Mouse (Mus musculus): ENCODE results near the gene Mpl. TPM values are rescaled to one million over a fixed set of nuclear protein-coding genes. Genes with fewer than 3 reads are reported as not detected.
A peak's percentile ranks its signal among the peaks of the same experiment; 100 is the strongest.

Mpl gene
- polyA plus RNA-seq (2015; fragmentation: Nextera tagmentation; extraction: Ambion mirVana) = 0.33 and 0.39 TPM in 2 replicates

- DNase-seq (ENCODE audit: low spot score) = no peak
These were observed at the start of gene Mpl for GRCm38 (mm10) chr4:118457345-118457975. Gene Mpl, minus strand, starts transcription at chr4:118457513.

- DNase-seq (ENCODE audit: low spot score) = no peak
These were observed 48.2 kb upstream of the Mpl start for GRCm38 (mm10) chr4:118505551-118505950.

- no peak for DNase-seq (ENCODE audit: low spot score)
These were observed 43.5 kb upstream of the Mpl start for GRCm38 (mm10) chr4:118500792-118501191.

GRCm38 (mm10) chr4:118500171-118500724, 42.9 kb upstream of the Mpl start:
- no peak for DNase-seq (ENCODE audit: low spot score)

- DNase-seq (ENCODE audit: low spot score) = no peak
These were observed 33.1 kb upstream of the Mpl start for GRCm38 (mm10) chr4:118490461-118490860.

- DNase-seq (ENCODE audit: low spot score) = no peak
These were observed 32.4 kb upstream of the Mpl start, which contains the start of gene Tie1 for GRCm38 (mm10) chr4:118489717-118490132. Gene Tie1, minus strand, starts transcription at chr4:118490061.

GRCm38 (mm10) chr4:118476773-118477530, 19.6 kb upstream of the Mpl start:
- no peak for DNase-seq (ENCODE audit: low spot score)

GRCm38 (mm10) chr4:118472687-118473086, 15.4 kb upstream of the Mpl start:
- no peak for DNase-seq (ENCODE audit: low spot score)

GRCm38 (mm10) chr4:118471281-118471680, 14.0 kb upstream of the Mpl start:
- DNase-seq (ENCODE audit: low spot score) = no peak

- no peak for DNase-seq (ENCODE audit: low spot score)
These were observed 8.4 kb upstream of the Mpl start for GRCm38 (mm10) chr4:118465697-118466163.

GRCm38 (mm10) chr4:118464956-118465355, 7.6 kb upstream of the Mpl start:
- DNase-seq (ENCODE audit: low spot score) = no peak

- no peak for DNase-seq (ENCODE audit: low spot score)
These were observed 10.7 kb downstream of the Mpl start for GRCm38 (mm10) chr4:118446415-118447153.

GRCm38 (mm10) chr4:118445781-118446414, 11.4 kb downstream of the Mpl start:
- no peak for DNase-seq (ENCODE audit: low spot score)

- no peak for DNase-seq (ENCODE audit: low spot score)
These were observed 12.2 kb downstream of the Mpl start for GRCm38 (mm10) chr4:118445088-118445487.

GRCm38 (mm10) chr4:118437829-118438253, 19.5 kb downstream of the Mpl start:
- DNase-seq (ENCODE audit: low spot score) = peak; percentile 60

GRCm38 (mm10) chr4:118436820-118437603, 20.3 kb downstream of the Mpl start, which contains the start of gene Cdc20:
Gene Cdc20, minus strand, starts transcription at chr4:118437352.
- DNase-seq (ENCODE audit: low spot score) = peak; percentile 95

- no peak for DNase-seq (ENCODE audit: low spot score)
These were observed 25.0 kb downstream of the Mpl start for GRCm38 (mm10) chr4:118432332-118432731.

- no peak for DNase-seq (ENCODE audit: low spot score)
These were observed 28.0 kb downstream of the Mpl start for GRCm38 (mm10) chr4:118429215-118429895.

- DNase-seq (ENCODE audit: low spot score) = peak; percentile 15
These were observed 28.6 kb downstream of the Mpl start for GRCm38 (mm10) chr4:118428531-118429214.

Data from thymus, postnatal 0 days (tissue).